Mouse (Mus musculus) cerebellum, postnatal 36 days (tissue): Measurements from ENCODE around the gene Iqgap1.

ENCODE experiments used
- DNase-seq, 2 experiments: peaks; one replicate each; pipeline ENCODE4 v3.0.0; 2021 to 2022; ENCODE audit warnings: mixed read lengths in 2 of 2

Iqgap1 gene

GRCm38 (mm10) chr7:80825843-80826403 is at the start of gene Iqgap1:
Gene Iqgap1, minus strand, starts transcription at chr7:80825974.
- no peak for DNase-seq

DNA sequence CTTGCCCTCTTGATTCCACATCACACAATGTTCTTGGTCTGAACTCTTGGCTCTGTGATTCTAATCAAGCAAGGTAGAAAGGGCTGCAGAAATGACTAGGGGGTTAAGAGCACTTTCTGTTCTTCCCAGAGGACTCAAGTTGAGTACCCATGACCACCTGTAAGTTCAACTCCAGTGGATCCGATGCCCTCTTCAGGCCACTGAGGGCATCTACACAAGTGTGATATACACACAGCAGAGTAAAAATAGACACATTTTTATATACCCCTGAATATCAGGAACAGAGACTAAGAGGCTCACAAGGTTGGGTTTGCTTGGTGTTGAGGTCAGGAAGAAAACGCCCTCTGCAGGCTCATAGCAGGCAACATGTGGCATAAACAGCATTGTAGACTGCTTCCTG is 47.9 kb upstream of the Iqgap1 start:
- DNase-seq, result no peak

DNA sequence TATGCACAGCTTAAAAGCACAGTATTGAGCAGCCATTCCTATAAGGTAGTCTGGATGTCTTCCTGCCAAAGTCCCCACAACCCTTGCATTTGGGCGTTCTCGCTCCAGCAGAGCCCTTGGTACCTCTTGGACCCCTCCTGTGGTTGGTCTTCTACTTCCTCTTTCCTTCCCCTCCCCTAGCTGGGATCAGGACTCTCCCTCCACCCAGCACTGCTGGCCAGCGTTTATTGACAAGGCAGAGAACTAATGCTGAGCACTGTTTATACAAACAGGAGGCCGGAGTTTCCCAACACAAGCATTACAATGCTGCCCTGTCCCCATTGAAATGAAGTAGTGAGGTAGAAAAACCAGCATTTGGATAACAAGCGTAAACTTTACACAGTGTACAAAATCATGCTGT is 47.3 kb upstream of the Iqgap1 start:
- DNase-seq, result no peak

GRCm38 (mm10) chr7:80868686-80869085 is 42.9 kb upstream of the Iqgap1 start:
- no peak for DNase-seq

GRCm38 (mm10) chr7:80866514-80867147 is 40.9 kb upstream of the Iqgap1 start:
- no peak for DNase-seq

DNA sequence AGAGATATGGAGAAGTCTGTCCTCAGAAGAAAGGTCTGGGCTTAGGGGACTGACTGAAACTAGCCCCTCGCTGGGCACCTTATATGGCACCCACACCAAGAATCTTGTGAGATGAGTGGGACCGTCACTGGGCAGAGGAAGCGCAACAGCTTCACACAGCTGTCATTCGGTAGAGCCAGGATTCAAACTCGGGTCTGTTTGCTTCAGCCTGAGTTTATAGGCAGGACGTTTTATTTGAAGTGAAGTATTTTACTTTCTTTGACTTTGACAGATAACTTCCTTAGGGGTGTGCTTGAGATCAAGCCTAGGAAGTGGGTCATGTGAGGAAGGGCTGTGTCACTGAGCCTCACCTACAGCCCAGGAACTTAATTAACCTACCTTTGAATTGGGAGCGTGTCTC is 39.7 kb upstream of the Iqgap1 start:
- DNase-seq, result no peak

DNA sequence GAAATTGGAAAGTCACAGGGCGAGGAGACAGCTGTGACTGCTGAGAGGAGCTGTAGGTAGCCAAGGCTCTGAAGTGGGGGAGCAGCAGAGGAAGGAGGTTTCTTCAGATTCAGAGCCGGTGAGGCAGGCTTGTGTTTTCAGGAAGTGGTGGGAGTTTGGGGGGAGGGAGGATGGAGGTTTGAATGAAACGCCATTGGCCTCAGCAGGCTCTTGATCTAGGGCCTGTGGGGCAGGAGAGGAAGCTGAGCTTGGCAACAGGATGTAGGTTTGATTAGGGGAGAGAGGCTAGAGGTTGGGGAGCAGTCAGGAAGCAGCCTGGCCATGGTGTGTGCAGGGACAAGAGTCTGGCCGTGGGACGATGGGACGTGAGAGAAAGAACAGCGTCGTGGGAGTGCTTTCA is 39.1 kb upstream of the Iqgap1 start:
- no peak for DNase-seq

GRCm38 (mm10) chr7:80864151-80864550 is 38.4 kb upstream of the Iqgap1 start:
- DNase-seq, result no peak

- DNase-seq, result no peak
Observed at GRCm38 (mm10) chr7:80863520-80863919, 37.7 kb upstream of the Iqgap1 start.

GRCm38 (mm10) chr7:80862475-80862874 is 36.7 kb upstream of the Iqgap1 start:
- DNase-seq, result no peak

DNA sequence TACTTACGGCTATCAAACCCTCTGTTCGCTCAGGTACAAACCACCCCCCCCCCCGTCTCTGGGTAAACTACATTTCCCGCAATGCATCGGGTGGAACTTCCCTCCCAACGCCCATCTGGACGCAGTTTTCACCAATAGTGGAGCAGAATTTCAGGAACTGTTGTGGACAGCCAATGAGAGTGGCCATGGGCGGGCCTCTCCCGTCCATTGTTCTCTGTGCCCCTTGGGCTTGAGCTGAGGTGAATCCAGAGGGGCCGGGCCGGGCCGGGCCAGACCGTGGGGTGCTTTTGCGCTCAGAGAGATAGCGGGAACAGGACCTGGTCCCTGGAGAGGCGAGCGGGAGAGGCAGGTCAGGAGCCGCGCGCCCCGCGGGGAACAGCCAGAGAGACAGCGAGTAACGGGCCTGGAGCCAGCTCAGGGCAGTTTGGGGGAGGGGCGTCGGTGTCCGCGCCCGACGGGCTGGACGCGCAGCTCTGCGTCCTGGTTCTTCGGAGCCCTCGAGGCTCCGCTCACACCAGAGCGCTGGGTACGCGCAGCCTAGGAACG is 35.0 kb upstream of the Iqgap1 start, which contains the start of gene Zscan2:
Gene Zscan2, plus strand, starts transcription at position 192 of the 546 bp plus-strand sequence.
- DNase-seq, result peak; percentile 85 to 88

DNA sequence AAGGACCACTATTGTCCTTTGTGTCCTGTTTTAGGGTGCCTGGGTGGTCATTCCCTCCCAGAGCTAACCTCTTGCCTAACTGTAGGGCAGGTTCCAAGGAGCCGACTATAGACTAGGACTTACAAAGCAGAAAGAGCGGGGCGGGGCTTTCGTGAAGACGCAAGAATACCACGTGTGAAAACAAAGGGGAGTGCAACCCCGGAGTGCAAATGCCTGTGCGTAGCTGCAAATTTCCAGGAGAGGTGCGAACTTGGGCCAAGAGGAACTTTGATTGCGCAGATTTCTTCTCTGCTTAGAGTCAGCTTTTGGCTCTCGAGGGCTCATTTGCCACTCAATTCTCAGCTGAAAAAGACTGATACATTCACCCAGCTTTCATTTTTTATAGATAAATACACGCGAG is 34.5 kb upstream of the Iqgap1 start:
- peak; percentile 39 to 42 for DNase-seq

GRCm38 (mm10) chr7:80857181-80857580 is 31.4 kb upstream of the Iqgap1 start:
- DNase-seq, result peak; percentile 82 to 85

DNA sequence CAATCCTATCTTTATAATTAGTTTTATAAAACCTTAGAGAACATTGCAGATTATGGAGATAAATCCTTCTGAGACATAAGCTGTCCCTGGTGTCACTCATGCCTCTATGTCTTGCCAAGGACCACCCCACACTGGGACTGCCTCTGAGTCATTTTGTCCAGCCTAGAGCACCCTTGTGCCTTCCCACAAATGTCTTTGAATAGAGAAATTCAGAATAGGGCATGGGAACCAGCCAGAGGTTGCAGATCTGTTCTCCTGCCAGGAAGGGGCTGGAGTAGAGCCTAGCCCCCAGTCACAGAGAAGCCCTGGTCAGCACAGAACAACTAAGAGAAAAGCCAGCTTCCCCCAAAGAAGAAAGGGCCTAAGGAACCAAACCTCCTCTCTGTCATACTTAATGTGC is 29.5 kb upstream of the Iqgap1 start:
- no peak for DNase-seq

DNA sequence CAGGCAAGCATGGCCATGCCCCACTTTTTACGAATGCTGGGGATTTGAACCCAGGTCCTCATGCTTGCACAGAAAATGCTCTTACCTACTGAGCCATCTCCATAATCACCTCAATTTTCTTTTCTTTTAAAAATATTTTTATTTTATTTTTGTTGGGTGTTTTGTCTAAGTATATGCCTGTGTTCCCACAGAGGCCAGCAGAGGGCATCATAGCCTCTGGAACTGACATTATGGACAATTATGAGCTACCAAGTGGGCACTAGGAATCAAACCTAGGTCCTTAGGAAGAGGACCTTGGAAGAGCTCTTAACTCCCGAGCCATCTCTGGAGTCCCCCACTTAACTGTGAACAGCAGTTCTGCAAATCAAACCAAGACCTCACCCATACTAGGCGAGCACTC is 27.4 kb upstream of the Iqgap1 start:
- no peak for DNase-seq

DNA sequence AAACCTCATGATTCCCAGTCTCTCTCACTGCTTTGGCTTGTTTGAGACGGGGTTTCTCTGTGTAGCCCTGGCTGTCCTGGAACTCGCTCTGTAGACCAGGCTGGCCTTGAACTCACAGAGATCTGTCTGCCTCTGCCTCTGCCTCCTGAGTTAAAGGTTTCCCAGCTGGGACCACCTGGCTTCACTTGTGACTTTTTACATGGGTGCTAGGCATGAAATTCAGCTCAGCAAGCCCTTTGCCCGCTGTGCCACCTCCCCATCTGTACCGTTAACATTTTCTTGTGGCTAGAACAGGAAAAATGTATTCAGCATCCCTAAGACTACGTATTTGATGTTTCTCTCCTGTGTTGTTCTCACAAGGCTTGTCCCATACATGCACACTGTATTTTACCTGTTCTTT is 24.7 kb upstream of the Iqgap1 start:
- no peak for DNase-seq

- DNase-seq, result peak; percentile 31 to 39
Observed at GRCm38 (mm10) chr7:80849710-80850109, 23.9 kb upstream of the Iqgap1 start.

GRCm38 (mm10) chr7:80849267-80849666 is 23.5 kb upstream of the Iqgap1 start:
- no peak for DNase-seq

GRCm38 (mm10) chr7:80846709-80847108 is 20.9 kb upstream of the Iqgap1 start:
- no peak for DNase-seq

DNA sequence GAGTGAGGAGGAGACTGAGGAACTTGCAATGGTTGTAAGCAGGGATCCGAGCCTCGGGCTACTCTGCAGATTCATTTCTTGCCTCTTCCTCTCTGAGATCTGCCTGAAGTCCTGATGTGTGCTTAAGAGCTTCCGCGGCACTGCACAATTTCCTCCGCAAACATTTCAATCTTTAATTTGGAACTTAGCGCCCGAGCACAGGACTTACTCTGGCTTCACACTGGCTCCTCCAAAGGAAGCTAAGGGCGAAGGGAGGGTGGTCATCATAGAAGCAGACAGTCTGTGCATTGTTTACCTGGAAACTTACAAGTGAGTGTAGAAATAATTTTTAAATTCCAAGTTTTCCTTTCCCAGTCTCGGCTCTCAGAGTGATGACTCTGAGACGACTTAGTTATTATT is 20.5 kb upstream of the Iqgap1 start:
- no peak for DNase-seq

DNA sequence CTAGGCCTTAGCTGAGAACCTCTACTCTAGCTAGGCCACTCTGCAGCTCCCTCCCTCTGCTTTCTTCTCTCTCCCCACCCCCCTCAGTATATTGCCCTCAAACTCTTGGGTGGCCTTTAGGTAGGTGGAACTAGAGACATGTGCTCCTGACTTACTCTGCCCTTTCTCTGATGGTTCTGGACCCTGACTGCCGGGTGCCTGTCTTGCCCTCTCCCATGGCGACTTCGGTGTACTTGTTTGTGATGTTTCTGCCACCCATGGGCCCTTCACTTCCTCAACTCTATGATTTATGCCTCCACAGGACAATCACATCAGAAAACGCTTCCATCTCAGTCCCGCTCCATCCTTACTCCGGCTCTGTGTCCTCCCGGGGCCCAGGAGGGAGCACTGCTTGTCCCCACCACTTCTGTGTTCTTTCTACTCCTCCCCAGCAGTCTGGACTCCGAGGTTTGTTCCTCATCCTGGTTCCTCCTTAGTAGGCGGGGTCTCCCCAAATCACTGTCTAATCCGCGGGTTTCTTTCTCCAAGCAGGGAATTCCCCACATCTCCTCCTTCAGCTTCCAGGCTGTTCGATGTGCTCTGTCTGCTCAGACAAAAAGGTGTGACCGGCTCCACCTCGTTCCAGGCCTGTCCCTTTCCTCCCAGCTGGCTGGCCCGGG is 20.0 kb upstream of the Iqgap1 start:
- no peak for DNase-seq

- DNase-seq, result no peak
Observed at GRCm38 (mm10) chr7:80844691-80845090, 18.9 kb upstream of the Iqgap1 start.

DNA sequence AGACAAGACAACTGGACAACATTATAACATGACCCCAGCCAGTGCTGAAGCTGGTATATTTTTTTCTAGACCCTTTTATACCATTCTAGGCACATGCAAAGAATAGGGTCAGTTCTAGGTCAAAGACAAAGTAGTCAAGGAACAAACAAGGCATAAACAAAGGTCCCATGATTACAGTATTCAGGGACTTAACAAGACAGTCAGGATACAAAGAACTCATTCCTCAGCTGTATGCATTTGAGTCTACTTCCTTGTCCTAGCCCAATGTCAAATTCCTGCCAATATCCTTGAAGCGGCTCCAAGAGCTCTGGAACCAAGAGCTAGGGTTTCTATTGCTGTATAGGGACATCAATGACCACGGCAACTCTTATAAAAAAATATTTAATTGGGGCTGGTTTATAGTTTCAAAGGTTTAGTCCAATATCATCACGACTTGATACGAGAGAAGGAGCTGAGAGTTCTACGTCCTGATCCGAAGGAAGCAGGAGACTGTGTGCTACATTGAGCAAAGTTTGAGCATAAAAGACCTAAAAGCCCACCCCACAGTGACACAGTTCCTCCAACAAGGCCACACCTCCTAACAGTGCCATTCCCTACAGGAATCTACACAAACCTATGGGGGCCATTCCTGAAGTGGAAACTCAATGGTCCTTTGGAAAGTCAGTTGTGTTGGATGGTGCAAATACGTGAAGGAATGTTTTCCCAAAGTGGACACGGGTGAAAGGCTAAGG is 18.3 kb upstream of the Iqgap1 start:
- no peak for DNase-seq
